Mouse (Mus musculus) neural tube, embryonic 14.5 days (tissue): ENCODE data around the gene Tmem129. TPM values are rescaled to one million over a fixed set of nuclear protein-coding genes. Genes with fewer than 3 reads are reported as not detected.

Source experiments
- ATAC-seq: fragments of 200-750 bp; cut with Nextera tagmentation; 2 replicates; pipeline ENCODE4 v1.8.0; 2017; ENCODE audit warnings: low read depth, mild to moderate bottlenecking, moderate TSS enrichment, moderate library complexity
- H3K27ac ChIP-seq: fragments of 300-500 bp; sonication (generic); 2 replicates; pipeline ENCODE4 v1.5.1; 2014; ENCODE audit warnings: low read depth, mild to moderate bottlenecking, control low read depth, low read length, moderate library complexity, mixed read lengths
- H3K27me3 ChIP-seq: fragments of 300-500 bp; sonication (generic); 2 replicates; pipeline ENCODE4 v1.6.1; 2014; ENCODE audit warnings: low read length; ENCODE audit not compliant: control insufficient read depth, insufficient read depth
- H3K36me3 ChIP-seq: fragments of 300-500 bp; sonication (generic); 2 replicates; pipeline ENCODE4 v1.6.1; 2014; ENCODE audit warnings: low read length, mixed read lengths; ENCODE audit not compliant: control insufficient read depth, insufficient read depth
- H3K4me1 ChIP-seq: fragments of 300-500 bp; sonication (generic); 2 replicates; pipeline ENCODE4 v1.6.1; 2014; ENCODE audit warnings: low read length; ENCODE audit not compliant: control insufficient read depth, insufficient read depth
- H3K4me2 ChIP-seq: fragments of 300-500 bp; sonication (generic); 2 replicates; pipeline ENCODE4 v1.6.1; 2014; ENCODE audit warnings: mild to moderate bottlenecking, low read depth, low read length, control low read depth
- H3K4me3 ChIP-seq: fragments of 300-500 bp; sonication (generic); 2 replicates; pipeline ENCODE4 v1.5.1; 2014; ENCODE audit warnings: low read depth, low read length, control low read depth, mixed read lengths
- H3K9ac ChIP-seq: fragments of 300-500 bp; sonication (generic); replicated peaks from 2 replicates; pipeline ENCODE4 v1.6.1; 2014; ENCODE audit warnings: low read depth, mild to moderate bottlenecking, control low read depth, low read length, mixed read lengths
- H3K9me3 ChIP-seq: fragments of 300-500 bp; sonication (generic); 2 replicates; pipeline ENCODE4 v1.6.1; 2016; ENCODE audit warnings: low read length; ENCODE audit not compliant: control insufficient read depth
- WGBS: fragments of 180-500 bp; shearing (Covaris S2); extraction: QIAGEN DNeasy Blood & Tissue Kit; methylation state at CpG from one replicate; pipeline ENCODE4 v1.1.7; 2014; 5-methylcytosine and 5-hydroxymethylcytosine counted together
- polyA plus RNA-seq: library from polyadenylated mRNA; unstranded; fragments of >200 nt; fragmentation: Nextera tagmentation; extraction: Ambion mirVana; gene quantifications from 2 replicates; pipeline ENCODE4 v1.2.1, GENCODE M21; 2014

Gene Tmem129
- polyA plus RNA-seq, 1 experiment from 2014 or later, result 27.6 TPM

DNA sequence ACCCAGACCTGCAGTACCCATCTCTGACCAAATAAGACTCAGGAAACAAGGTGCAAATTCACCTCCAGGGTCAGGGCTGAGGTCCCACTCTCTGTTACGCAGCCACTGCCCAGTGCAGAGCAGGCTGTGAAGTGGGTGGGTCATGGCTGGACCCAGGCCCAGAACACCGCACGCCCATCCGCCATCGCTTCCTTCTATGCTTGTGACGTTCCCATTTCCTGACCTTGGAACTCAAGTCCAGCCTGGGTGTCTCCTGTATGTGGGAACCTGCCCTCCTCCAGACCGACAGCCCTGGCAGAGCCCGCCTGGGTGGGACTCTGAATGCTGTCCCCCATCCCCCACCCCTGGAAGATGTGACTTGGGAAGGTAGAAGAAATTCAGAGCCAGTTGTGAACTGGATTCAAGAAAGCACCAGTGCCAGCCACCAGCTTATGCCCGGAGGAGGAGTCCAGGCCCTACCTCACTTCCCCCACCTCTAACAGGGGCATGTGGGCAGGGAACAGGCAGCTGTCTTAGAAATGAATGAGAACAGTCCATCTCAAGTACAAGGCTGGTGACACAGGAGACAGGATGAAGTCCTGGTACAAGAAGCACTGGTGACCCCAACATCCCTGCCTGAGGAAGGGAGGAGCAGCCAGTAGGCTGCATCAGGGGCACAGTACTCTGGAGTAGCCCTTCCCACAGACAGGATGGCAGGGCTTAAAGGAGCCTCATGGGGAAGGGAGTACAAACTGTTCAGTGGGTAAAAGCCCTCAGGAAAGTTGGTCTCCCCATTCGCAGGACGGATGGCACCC is 31.8 kb upstream of the Tmem129 start:
- H3K27me3 ChIP-seq, result peaks cover 4% of the 10 kb centered on the region; the same call in 1 of the 2 replicates
- no peaks in the 10 kb centered on the region for H3K36me3 ChIP-seq
- H3K27ac ChIP-seq, result peak overlapping the region; percentile 48
- ATAC-seq, result peak; percentile 14; the same call in 1 of the 2 replicates
- no peak overlapping the region for H3K4me2 ChIP-seq
- H3K9me3 ChIP-seq, result no peaks in the 10 kb centered on the region
- no peak overlapping the region for H3K4me3 ChIP-seq
- 46% methylated on average over 11 of the region's 11 CpGs for WGBS
- peaks cover 30% of the 10 kb centered on the region for H3K4me1 ChIP-seq
- no peak overlapping the region for H3K9ac ChIP-seq

DNA sequence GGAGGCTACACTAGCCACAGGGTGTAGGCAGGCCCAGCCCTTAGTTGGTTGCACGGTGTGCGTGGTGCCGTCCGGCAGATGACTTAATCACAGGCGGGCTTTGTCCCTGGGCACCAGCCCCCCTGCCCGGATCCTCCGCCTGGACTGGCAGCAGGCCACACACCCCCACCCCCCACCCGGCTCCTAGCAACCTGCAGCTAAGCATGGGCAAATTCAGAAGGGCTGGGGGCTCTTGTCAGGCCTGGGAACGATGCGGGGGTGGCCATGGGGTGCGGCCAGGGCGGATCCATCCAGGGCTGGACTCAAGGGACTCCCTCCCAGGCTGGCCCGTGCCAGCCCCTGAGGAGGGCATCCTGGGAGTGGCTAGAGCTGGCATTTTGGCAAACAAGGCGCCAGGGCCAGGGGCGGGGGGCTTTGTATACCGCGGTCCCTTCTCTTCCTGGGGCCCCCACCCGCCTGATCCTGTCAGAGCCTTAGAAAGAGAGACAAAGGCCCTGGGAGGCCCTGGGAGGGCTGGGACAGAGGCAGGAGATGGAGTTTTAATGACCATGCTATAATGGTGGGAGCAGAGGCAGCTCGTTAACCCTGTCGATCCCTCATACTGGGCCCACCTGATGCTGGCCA is 31.1 kb upstream of the Tmem129 start:
- Histone ChIP-seq H3K9me3 (no peaks in the 10 kb centered on the region), H3K27ac (peak overlapping the region; percentile 48), H3K36me3 (no peaks in the 10 kb centered on the region), H3K4me1 (peaks cover 25% of the 10 kb centered on the region), H3K9ac (no peak overlapping the region), H3K4me3 (no peak overlapping the region), H3K4me2 (no peak overlapping the region; the same call in 1 of the 2 replicates), H3K27me3 (peaks cover 2% of the 10 kb centered on the region; the same call in 1 of the 2 replicates)
- ATAC-seq, result peak; percentile 88
- 10% methylated on average over 19 of the region's 20 CpGs for WGBS

DNA sequence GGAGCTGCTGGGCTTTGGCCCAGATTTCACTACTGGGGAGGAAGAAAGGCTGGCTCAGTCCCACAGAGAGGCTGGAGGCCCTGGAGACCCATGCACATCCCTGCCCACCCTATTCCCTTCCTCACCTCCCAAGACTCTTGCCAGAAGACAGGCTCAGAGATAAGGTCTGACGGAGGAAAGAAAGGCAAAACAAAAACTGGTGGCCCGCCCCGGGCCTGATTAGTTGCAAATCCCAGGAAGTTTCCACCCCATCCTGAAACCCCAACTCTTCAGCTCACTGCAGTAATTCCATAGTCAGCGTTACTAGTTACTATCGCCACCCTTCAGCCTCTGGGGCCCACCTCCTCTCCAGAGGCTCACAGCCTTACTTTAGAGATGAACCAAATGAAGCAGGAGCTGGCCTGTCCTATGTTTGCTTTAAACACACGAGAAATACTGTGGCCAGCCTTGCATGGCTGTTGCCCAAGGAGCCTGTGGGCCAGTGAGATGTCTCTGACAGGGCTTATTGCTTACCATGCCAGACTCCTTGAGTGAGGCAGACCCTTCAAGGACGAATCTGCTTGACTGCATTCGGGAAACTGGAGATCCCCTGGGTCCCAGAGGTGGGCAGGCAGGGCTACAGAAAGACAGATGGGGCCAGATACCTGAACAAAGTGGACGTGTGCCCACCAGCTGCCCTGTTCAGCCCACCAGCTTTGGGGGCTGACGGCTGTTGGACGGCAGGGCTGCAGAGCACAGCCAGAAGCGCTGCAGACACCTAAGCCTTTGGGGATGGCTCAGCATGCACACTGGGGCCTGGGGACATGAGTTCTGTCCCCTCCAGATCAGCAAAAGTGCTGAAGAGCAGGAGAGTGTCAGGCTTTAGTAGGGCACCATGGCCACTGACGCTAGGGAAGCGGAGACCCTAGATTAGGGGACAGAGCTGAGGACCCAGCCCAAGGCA is 30.3 kb upstream of the Tmem129 start:
- Histone ChIP-seq H3K9ac (no peak overlapping the region), H3K27me3 (no peaks in the 10 kb centered on the region), H3K4me2 (no peak overlapping the region), H3K9me3 (no peaks in the 10 kb centered on the region), H3K4me3 (no peak overlapping the region), H3K27ac (peak overlapping the region; percentile 74), H3K4me1 (peaks cover 22% of the 10 kb centered on the region), H3K36me3 (no peaks in the 10 kb centered on the region)
- no peak for ATAC-seq
- 43% methylated on average over 14 of the region's 14 CpGs for WGBS

DNA sequence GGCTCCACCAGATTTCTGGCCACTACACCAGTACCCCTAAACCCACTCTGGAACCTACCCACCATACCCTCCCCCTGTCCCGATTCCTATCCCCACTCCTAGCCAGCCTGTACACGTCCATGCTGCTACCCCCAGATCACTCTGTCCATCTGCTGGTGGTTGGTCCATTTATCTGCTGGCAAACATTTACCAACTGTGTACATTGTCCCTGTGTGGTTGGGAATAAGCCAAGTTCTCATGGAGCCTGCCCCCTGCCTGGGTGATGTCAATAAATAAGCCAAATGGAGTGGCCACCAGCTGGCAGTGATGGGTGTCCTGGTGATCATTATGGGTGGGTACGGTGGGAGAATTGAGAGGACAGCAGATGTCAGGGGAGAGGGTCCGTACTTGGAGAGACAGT is 28.9 kb upstream of the Tmem129 start:
- WGBS, result 40% methylated on average over 4 of the region's 4 CpGs
- no peaks in the 10 kb centered on the region for H3K36me3 ChIP-seq
- no peak overlapping the region for H3K9ac ChIP-seq
- H3K27me3 ChIP-seq, result no peaks in the 10 kb centered on the region
- no peak overlapping the region for H3K4me3 ChIP-seq
- H3K9me3 ChIP-seq, result no peaks in the 10 kb centered on the region
- H3K4me1 ChIP-seq, result peaks cover 14% of the 10 kb centered on the region
- no peak for ATAC-seq
- no peak overlapping the region for H3K4me2 ChIP-seq
- no peak overlapping the region for H3K27ac ChIP-seq

DNA sequence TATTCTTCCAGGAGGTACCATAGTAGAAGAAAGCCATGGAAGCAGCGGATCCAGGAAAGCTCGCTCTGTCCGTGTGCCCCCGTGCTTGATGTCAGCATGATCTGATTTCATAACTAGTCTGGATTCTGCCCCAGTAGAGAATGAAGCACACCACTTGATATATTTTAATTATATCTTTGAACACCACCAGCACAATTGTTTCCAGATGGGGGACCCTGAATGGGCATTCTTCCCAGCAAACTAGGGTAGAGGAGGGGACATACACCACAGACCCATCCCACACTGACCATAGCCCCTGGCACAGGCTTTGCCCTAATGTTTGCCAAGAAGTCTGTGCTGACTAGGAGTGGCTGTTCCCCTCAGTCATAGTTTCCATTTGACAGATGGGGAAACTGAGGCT is 26.7 kb upstream of the Tmem129 start:
- H3K9me3 ChIP-seq, result no peaks in the 10 kb centered on the region
- no peaks in the 10 kb centered on the region for H3K36me3 ChIP-seq
- no peak overlapping the region for H3K27ac ChIP-seq
- H3K4me1 ChIP-seq, result peaks cover 12% of the 10 kb centered on the region
- no peak overlapping the region for H3K4me3 ChIP-seq
- WGBS, result 92% methylated on average over 4 of the region's 4 CpGs
- ATAC-seq, result no peak
- no peak overlapping the region for H3K4me2 ChIP-seq
- H3K27me3 ChIP-seq, result no peaks in the 10 kb centered on the region
- H3K9ac ChIP-seq, result no peak overlapping the region

DNA sequence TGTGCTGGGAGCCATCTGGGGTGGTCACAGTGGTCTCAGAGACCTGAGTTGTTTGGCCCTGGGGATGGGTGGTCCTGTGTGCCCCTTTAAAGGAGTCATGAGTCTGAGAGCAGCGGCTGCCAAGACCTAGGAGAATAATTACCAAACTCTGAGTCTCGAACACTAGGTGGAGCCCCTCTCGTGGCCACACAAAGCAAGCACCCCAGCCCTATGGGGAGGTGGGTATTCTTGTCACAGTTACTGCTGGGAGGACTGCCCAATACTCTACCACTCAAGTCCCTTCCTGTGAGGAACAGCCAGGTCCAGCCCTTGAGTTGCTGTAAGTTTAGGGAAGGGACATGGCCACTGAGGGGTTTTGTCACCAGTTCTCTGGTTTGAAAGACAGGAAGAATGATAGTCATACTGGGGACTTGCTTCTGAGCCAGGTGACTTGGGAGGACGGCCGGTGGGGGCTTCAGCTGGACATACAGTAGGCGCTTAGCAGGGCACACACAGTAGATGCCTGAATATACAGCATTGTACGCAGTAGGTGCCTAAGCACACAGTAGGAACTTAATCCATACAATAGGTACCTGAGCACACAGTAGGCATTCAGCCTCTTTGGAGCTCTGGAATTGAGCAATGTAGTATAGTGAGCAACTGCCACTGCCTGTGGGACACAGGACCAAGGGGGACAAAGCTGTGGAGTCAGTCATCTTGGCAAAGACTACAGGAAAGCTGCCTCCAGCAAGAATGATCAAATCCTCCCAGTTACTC is 25.9 kb upstream of the Tmem129 start:
- Histone ChIP-seq H3K27ac (no peak overlapping the region), H3K36me3 (no peaks in the 10 kb centered on the region), H3K4me1 (peaks cover 4% of the 10 kb centered on the region; the same call in 1 of the 2 replicates), H3K9ac (no peak overlapping the region), H3K27me3 (no peaks in the 10 kb centered on the region), H3K4me2 (no peak overlapping the region), H3K4me3 (no peak overlapping the region), H3K9me3 (no peaks in the 10 kb centered on the region)
- whole genome bisulfite sequencing, result 48% methylated on average over 7 of the region's 7 CpGs
- peak; percentile 54; the same call in 1 of the 2 replicates for ATAC-seq

DNA sequence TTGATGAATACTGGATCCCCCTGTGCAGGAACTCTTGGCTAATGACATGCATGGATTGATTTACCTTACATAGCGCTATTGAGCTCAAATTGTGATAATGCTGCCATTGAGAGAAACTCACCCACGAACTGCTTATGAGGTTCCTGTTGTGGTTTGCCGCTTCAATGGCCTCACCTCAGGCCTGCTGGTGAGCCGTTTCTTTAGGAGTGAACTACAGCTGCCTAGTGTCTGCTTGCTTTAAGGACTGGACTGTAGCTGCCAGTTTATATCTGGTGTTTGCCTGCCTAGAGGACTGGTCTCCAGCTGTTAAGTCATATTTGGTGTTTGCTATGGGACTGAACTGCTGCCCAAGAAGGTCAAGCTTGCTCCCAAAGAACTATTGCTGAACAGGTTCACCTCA is 24.7 kb upstream of the Tmem129 start:
- H3K36me3 ChIP-seq, result no peaks in the 10 kb centered on the region
- H3K4me1 ChIP-seq, result no peaks in the 10 kb centered on the region
- H3K4me3 ChIP-seq, result no peak overlapping the region
- H3K27me3 ChIP-seq, result no peaks in the 10 kb centered on the region
- 71% methylated on average over 4 of the region's 4 CpGs for WGBS
- H3K4me2 ChIP-seq, result no peak overlapping the region
- no peak overlapping the region for H3K27ac ChIP-seq
- H3K9me3 ChIP-seq, result no peaks in the 10 kb centered on the region
- no peak overlapping the region for H3K9ac ChIP-seq
- ATAC-seq, result no peak

DNA sequence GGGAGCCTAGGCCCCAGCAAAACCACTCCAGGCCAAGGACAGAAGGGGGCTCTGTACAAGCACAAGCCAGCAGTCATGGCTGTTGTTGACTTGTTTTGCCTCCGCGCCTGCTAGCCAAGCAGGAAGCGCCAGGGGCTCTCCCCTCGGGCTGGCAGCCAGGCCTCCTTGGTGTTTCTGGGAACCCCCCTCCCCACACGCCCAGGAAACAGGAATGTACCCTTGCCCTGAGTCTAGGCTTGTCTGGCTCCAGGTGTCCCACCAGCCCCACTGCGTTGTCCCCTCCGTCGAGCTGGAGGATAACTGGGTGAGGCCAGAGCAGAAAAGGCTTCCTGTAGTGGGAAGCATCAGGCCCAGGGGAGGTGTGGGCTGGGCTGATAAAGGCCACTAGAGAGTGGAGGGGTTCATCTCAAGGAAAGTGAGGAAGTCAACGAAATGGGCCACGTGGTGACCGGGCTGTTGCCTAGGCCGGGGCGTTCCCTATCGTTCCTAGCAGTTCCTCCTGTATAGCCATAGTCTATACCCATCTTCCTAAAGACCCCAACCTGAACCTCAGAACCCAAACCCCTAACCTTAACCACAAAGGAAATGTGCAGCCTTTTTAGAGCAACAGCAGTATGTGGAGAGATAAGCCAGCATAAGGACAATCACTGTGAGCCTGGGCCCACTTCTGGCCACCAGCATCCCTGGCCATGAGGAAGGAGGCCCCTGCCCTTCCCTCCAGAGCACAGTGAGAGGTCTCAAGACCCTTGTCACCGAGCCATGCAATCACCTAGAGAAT is 23.6 kb upstream of the Tmem129 start:
- Histone ChIP-seq H3K9me3 (no peaks in the 10 kb centered on the region), H3K36me3 (no peaks in the 10 kb centered on the region), H3K27me3 (no peaks in the 10 kb centered on the region), H3K4me2 (no peak overlapping the region), H3K9ac (no peak overlapping the region), H3K27ac (no peak overlapping the region), H3K4me3 (no peak overlapping the region), H3K4me1 (no peaks in the 10 kb centered on the region)
- 77% methylated on average over 15 of the region's 15 CpGs for WGBS
- ATAC-seq, result no peak
